Mouse (Mus musculus): ENCODE measurements around the gene Colgalt2. TPM values are rescaled to one million over a fixed set of nuclear protein-coding genes. Genes with fewer than 3 reads are reported as not detected.

Colgalt2 gene
- polyA plus RNA-seq, 1 experiment from 2014 or later: 0.60 TPM

- Histone ChIP-seq H3K9me3 (replicated peaks) (no peaks in the 10 kb centered on the region), H3K9ac (no peak overlapping the region), H3K27me3 (replicated peaks) (no peaks in the 10 kb centered on the region), H3K4me1 (no peaks in the 10 kb centered on the region), H3K4me3 (no peak overlapping the region), H3K4me2 (no peak overlapping the region), H3K27ac (no peak overlapping the region), H3K36me3 (peaks cover 36% of the 10 kb centered on the region)
- WGBS (ENCODE audit: insufficient replicate concordance): 48% methylated on average over 2 of the region's 2 CpGs
- ATAC-seq: no peak
Measured at GRCm38 (mm10) chr1:152543449-152544159, 144.0 kb downstream of the Colgalt2 start.

- H3K9ac ChIP-seq: no peak overlapping the region
- no peak overlapping the region for H3K27ac ChIP-seq
- no peak for ATAC-seq
- no peak overlapping the region for H3K4me3 ChIP-seq
- H3K4me1 ChIP-seq: no peaks in the 10 kb centered on the region
- no peak overlapping the region for H3K4me2 ChIP-seq
- WGBS (ENCODE audit: insufficient replicate concordance): 78% methylated on average over 13 of the region's 13 CpGs
- no peaks in the 10 kb centered on the region for H3K9me3 ChIP-seq (replicated peaks)
- peaks cover 50% of the 10 kb centered on the region for H3K36me3 ChIP-seq
- H3K27me3 ChIP-seq (replicated peaks): no peaks in the 10 kb centered on the region
Measured at GRCm38 (mm10) chr1:152549061-152549738, 149.6 kb downstream of the Colgalt2 start.

- ATAC-seq: no peak
- 49% methylated on average over 2 of the region's 2 CpGs for WGBS (ENCODE audit: insufficient replicate concordance)
Measured at GRCm38 (mm10) chr1:152550544-152550943, 150.9 kb downstream of the Colgalt2 start.

GRCm38 (mm10) chr1:152550973-152551372 is 151.3 kb downstream of the Colgalt2 start:
- H3K36me3 ChIP-seq: peaks cover 51% of the 10 kb centered on the region
- no peaks in the 10 kb centered on the region for H3K27me3 ChIP-seq (replicated peaks)
- H3K4me2 ChIP-seq: no peak overlapping the region
- WGBS (ENCODE audit: insufficient replicate concordance): 48% methylated on average over 3 of the region's 3 CpGs
- H3K4me3 ChIP-seq: no peak overlapping the region
- H3K9me3 ChIP-seq (replicated peaks): no peaks in the 10 kb centered on the region
- no peak overlapping the region for H3K9ac ChIP-seq
- H3K27ac ChIP-seq: no peak overlapping the region
- no peak for ATAC-seq
- H3K4me1 ChIP-seq: no peaks in the 10 kb centered on the region

More at GRCm38 (mm10) chr1:152550544-152550943, 150.9 kb downstream of the Colgalt2 start:
- H3K4me1 ChIP-seq: no peaks in the 10 kb centered on the region
- no peak overlapping the region for H3K4me2 ChIP-seq
- H3K9me3 ChIP-seq (replicated peaks): no peaks in the 10 kb centered on the region
- H3K36me3 ChIP-seq: peaks cover 52% of the 10 kb centered on the region
- no peaks in the 10 kb centered on the region for H3K27me3 ChIP-seq (replicated peaks)
- no peak overlapping the region for H3K4me3 ChIP-seq
- H3K27ac ChIP-seq: no peak overlapping the region
- no peak overlapping the region for H3K9ac ChIP-seq

- H3K27me3 ChIP-seq (replicated peaks): no peaks in the 10 kb centered on the region
- peaks cover 34% of the 10 kb centered on the region for H3K36me3 ChIP-seq
- H3K9me3 ChIP-seq (replicated peaks): no peaks in the 10 kb centered on the region
- ATAC-seq: no peak
- H3K4me3 ChIP-seq: no peak overlapping the region
- whole genome bisulfite sequencing (ENCODE audit: insufficient replicate concordance): 53% methylated on average over 15 of the region's 15 CpGs
- H3K9ac ChIP-seq: no peak overlapping the region
- no peak overlapping the region for H3K4me2 ChIP-seq
- H3K27ac ChIP-seq: no peak overlapping the region
- no peaks in the 10 kb centered on the region for H3K4me1 ChIP-seq
Measured at GRCm38 (mm10) chr1:152553912-152554547, 154.4 kb downstream of the Colgalt2 start.

GRCm38 (mm10) chr1:152555944-152556573 is 156.4 kb downstream of the Colgalt2 start:
- Histone ChIP-seq H3K27ac (no peak overlapping the region), H3K4me2 (no peak overlapping the region), H3K4me1 (0 out of 2 replicates have a peak, but pooled peaks cover 5% of the 10 kb centered on the region), H3K4me3 (no peak overlapping the region), H3K9ac (no peak overlapping the region), H3K27me3 (replicated peaks) (no peaks in the 10 kb centered on the region), H3K36me3 (peaks cover 32% of the 10 kb centered on the region), H3K9me3 (replicated peaks) (no peaks in the 10 kb centered on the region)
- 40% methylated on average over 7 of the region's 7 CpGs for WGBS (ENCODE audit: insufficient replicate concordance)
- 0 out of 2 replicates have a peak, but pooled peaks have one; percentile 32 for ATAC-seq

- Histone ChIP-seq H3K9me3 (replicated peaks) (no peaks in the 10 kb centered on the region), H3K27ac (no peak overlapping the region), H3K9ac (no peak overlapping the region), H3K4me3 (no peak overlapping the region), H3K36me3 (peaks cover 25% of the 10 kb centered on the region), H3K4me2 (no peak overlapping the region), H3K4me1 (0 out of 2 replicates have a peak, but pooled peaks cover 5% of the 10 kb centered on the region), H3K27me3 (replicated peaks) (no peaks in the 10 kb centered on the region)
- whole genome bisulfite sequencing (ENCODE audit: insufficient replicate concordance): 40% methylated on average over 14 of the region's 14 CpGs
- no peak for ATAC-seq
Measured at GRCm38 (mm10) chr1:152556576-152557281, 157.1 kb downstream of the Colgalt2 start.

Other genes starting within 250 kb of the Colgalt2 start
- 45.0 and 46.5 TPM in 2 replicates for gene Tsen15, start 13.1 kb upstream of the Colgalt2 start, polyA plus RNA-seq (2016; fragmentation: Nextera tagmentation; extraction: Ambion mirVana)